Mouse (Mus musculus): ENCODE measurements at regions not wholly inside any gene's neighbourhood (a gene's known extent, or its start where the extent isn't known, plus 50 kb on each side); places are given as distances from the start of the nearest gene placed in this dataset.

DNA sequence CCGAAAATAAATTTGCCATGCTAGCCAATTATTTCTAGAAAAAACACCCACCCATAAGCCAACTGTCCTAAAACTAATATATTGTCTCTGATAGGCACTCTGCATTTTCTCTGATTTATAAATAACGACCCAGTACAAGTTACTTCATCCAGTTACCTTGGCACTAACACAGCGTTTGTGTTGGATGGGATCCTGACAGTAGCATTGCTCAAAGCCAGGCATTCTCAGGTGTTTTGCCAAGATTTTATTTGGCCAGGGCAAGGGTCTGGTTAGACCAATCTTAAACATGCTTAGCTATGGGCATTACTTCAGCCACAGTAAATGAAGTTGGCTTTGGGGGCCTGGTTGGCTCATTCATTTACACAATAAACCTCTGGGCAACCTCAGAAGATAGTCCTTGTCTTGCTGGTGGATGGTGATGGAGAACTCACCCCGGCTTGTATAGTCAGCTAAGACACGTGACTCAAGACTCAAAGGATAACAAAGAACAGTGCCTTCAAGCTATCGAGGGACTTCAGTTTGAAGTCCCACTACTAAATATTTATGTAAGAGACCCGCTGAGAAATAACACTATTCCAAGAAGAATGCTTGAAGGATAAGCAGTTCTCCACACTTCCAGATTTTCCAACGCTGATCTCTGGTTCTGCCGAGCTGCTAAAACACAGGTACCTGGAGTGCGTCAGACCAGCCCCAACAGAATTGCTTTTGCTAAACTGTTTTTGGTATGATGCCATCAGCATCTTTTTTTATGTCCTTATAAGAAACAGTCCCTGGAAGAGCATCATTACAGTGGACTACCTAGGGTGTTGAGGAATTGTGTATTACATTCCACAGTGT, 125.0 kb upstream of the Pkdcc start:
- no peak for DNase-seq (ENCODE audit: low read depth, low spot score)

- DNase-seq (ENCODE audit: low read depth, low spot score): no peak
Measured at GRCm38 (mm10) chr17:83093862-83094261, 121.2 kb upstream of the Pkdcc start.

GRCm38 (mm10) chr17:83096451-83096850, 118.6 kb upstream of the Pkdcc start:
- DNase-seq (ENCODE audit: low read depth, low spot score): no peak

GRCm38 (mm10) chr17:83097998-83098397, 117.1 kb upstream of the Pkdcc start:
- no peak for DNase-seq (ENCODE audit: low read depth, low spot score)

DNA sequence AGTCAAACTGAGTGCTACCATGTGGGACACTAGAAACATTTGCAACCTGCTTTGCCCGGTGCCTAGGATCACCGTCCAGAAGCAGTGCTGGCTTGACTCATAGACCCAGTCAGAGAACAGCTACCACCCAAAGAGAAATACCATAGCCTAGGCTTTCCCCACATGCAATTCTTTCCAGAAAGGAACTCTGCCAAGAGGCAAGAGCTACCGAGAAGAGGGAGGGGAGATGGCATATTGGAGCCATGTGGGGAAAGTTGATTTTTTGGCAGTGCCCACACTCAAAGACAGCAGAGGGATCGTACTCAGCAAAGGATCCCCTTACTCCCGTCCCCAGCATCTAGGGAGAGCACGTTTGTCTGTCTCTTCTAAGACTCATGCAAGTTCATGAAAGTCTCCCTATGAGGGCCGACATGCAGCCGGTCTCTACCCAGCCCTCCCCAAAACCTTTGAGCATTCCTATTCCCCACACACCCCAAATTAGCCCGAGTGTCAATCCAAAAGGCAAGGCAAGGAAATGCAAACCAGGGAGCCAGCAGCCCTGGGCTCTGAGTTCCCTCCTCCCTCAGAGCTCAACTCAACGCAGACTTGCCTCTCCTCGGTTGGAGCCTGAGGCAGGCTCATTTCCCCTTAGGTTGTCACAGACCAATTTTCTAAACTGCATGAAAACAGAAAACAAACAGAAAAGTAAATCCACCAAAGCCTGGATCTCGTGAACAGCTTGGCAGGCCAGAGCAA, 116.2 kb upstream of the Pkdcc start:
- DNase-seq (ENCODE audit: low read depth, low spot score): no peak

- no peak for DNase-seq (ENCODE audit: low read depth, low spot score)
Measured at GRCm38 (mm10) chr17:83101035-83101434, 114.1 kb upstream of the Pkdcc start.

DNA sequence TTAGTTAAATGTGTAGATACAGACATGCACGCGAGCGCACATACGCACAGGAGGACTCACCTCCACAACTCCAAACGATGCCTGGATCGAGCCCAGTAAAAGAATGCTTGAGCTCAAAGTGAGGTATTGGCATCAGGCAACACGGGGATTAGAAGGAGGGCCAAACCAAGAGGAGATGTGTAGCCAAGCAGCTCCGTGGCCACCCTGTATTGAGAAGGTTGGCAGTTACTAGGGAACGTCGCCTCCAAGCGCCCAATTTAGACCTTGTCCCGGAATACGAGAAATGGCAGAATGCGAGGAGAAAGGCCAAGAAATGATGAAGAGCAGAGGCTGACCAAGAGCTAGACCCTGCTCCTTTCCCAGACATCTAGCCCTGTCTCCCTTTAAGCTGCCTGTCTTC, 113.3 kb upstream of the Pkdcc start:
- no peak for DNase-seq (ENCODE audit: low read depth, low spot score)

GRCm38 (mm10) chr17:83102675-83103412, 112.2 kb upstream of the Pkdcc start:
- DNase-seq (ENCODE audit: low read depth, low spot score): no peak

- no peak for DNase-seq (ENCODE audit: low read depth, low spot score)
Measured at GRCm38 (mm10) chr17:83108151-83108550, 106.9 kb upstream of the Pkdcc start.

GRCm38 (mm10) chr17:83109792-83110440, 105.2 kb upstream of the Pkdcc start:
- DNase-seq (ENCODE audit: low read depth, low spot score): no peak

DNA sequence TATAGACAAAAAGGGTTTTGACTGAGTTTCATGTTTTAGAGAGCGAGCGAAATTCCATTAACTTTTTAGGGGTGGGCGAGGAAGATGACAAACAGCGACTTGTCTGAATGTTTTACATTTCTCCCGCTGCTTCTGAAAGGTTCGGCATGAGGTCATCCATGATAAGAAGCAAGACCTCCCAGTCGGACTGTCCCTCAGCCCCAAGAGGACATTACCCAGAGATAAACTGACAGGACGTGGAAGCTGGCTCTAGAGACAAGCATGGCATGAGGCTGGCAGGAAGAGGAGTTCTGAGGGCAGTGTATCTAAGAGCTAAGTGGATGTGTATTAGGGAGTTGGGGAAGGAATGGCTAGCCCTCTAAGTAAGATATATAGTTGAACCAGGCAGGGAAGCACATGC, 104.5 kb upstream of the Pkdcc start:
- no peak for DNase-seq (ENCODE audit: low read depth, low spot score)

- DNase-seq (ENCODE audit: low read depth, low spot score): no peak
Measured at GRCm38 (mm10) chr17:83115146-83115545, 99.9 kb upstream of the Pkdcc start.

- no peak for DNase-seq (ENCODE audit: low read depth, low spot score)
Measured at GRCm38 (mm10) chr17:83115832-83116480, 99.1 kb upstream of the Pkdcc start.

GRCm38 (mm10) chr17:83120665-83121232, 94.3 kb upstream of the Pkdcc start:
- DNase-seq (ENCODE audit: low read depth, low spot score): no peak

DNA sequence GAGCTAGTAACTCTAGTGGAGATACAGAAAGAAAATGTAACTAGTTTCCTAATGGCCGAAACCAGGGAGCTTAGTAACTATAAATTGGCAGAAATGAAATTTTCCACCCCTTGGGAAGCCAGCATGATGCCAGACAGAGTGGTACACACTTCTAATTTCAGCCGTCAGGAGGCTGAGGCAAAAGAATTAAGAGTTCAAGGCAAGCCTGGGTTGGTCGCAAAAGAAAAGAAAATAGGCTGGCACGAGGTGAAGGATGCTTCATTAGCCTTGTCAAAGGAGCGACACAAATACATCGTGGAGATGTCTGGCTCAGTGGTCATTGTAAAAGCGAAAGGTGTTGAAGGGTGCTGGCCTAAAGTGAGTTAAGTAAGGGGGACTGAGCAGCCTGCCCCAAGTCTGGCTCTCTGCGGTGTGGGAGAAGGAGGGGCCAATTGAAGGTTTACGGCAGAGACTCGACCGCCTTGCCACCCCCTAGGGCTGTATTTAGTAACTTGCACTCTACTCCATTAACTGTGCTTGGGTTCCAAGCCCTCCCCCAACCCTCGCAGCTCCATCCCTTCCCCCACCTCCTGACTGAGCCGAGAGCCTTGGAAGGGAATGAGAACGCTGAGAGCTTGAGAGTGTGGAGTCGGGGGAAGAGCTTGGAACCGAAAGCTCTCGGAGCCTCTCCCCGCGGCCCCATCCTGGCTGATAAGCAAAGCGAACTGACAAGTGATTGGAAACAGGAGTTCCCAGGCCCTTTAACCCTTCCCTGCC, 92.4 kb upstream of the Pkdcc start:
- peak; percentile 1 for DNase-seq (ENCODE audit: low read depth, low spot score)

- no peak for DNase-seq (ENCODE audit: low read depth, low spot score)
Measured at GRCm38 (mm10) chr17:83125057-83125456, 90.0 kb upstream of the Pkdcc start.

DNA sequence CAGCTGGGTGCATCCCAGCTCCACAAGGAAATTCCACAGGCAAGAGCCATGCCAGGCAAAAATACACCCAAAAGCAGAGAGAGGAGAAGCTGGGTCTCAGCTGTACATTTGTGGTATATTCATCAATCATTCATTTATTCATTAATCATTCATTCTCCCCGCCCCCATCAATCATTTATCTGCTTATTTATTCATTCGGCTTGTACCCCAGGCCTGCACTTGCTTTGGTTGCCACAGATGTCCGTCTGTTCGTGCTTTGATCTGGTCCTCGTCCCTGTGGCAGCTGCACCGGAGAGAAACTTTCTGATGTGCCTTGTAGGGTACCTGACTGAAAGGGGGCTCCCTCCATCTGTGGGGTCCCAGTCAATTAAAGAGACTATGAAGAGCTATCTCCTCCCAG, 87.2 kb upstream of the Pkdcc start:
- no peak for DNase-seq (ENCODE audit: low read depth, low spot score)

DNA sequence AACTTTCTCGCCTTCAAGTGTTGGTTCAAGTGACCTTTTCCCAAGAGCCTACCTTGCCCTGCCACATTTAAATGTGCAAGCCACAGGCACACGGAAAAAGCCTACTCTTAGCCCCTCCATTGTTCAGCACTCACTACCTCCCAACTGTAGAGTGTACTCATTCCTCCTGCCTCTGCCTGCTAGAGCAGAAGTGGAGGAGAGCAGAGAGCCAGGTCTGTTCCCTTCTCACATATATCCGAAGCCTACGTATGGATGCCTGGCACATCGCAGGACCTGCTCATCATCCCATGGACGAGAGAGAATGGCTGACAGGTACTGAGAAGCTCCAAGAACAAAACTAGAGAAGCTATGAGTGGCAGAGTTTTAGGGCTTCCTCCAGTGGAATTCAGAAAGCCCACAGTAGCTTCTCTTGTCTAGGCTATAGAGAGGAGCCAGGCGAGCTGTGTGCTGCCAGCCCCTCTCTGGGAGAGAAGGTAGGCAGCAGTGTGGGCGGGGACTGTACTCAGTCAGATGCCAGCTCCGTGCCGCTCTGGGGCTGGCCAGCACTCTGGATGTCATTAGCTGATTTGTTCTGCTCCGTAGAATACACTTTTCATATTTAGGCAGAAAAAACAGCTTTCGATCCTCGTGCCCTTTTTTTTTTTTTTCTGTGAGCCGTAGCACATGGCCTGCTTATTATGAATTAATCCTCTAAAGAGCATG, 86.1 kb upstream of the Pkdcc start:
- no peak for DNase-seq (ENCODE audit: low read depth, low spot score)

DNA sequence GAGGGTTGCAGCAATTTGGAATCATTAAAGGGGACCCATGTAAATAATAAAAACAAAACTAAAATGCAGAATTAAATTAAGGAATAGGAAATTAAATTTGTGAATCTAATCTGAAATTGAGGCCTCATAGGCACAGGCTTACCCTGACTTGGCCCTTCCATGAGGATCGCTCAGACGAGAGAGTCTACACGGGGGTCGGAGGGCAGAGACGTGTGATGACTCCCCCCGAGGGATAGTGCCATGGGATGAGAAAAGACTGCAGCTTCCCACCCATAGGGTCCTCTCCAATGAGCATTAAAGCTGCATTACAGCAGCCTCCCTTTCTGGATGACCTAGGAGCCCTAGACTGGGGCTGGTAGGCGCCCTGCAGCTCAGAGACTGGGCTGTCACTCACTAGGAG, 85.4 kb upstream of the Pkdcc start:
- DNase-seq (ENCODE audit: low read depth, low spot score): no peak

- no peak for DNase-seq (ENCODE audit: low read depth, low spot score)
Measured at GRCm38 (mm10) chr17:83133201-83133600, 81.9 kb upstream of the Pkdcc start.
